Mouse (Mus musculus): ENCODE measurements around the gene Ldb2.
A peak's percentile ranks its signal among the peaks of the same experiment; 100 is the strongest.

The Ldb2 gene

GRCm38 (mm10) chr5:44799053-44799860 is at the start of gene Ldb2:
TSS of gene Ldb2 (minus strand) at chr5:44799680.
- DNase-seq (ENCODE audit: low spot score), result peak; percentile 56

- DNase-seq (ENCODE audit: low spot score), result peak; percentile 18
Measured at GRCm38 (mm10) chr5:44831287-44831686, 31.8 kb upstream of the Ldb2 start.

DNA sequence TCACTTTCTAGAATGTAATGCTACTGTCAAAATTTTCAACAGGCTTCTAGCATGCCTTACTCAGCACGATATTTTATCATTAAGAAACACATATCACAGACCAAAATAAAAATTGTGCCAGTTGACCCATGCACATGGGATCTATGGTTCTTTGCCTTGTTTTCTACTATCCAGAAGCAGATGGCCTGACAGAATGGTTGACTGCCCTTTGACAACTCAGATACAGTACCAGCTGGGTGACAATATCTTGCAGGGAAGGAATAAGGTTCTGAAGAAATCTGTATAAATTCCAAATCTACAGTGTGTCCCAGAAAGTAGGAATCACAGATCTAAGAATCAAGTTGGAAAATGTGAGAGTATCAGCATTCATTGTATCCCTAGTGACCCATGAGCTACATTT is 16.0 kb upstream of the Ldb2 start:
- no peak for DNase-seq (ENCODE audit: low spot score)

- no peak for DNase-seq (ENCODE audit: low spot score)
Measured at GRCm38 (mm10) chr5:44805960-44806359, 6.5 kb upstream of the Ldb2 start.

GRCm38 (mm10) chr5:44801100-44801499 is 1.6 kb upstream of the Ldb2 start:
- DNase-seq (ENCODE audit: low spot score), result no peak

GRCm38 (mm10) chr5:44799861-44800260 is 381 bp upstream of the Ldb2 start:
- DNase-seq (ENCODE audit: low spot score), result no peak

- DNase-seq (ENCODE audit: low spot score), result no peak
Measured at GRCm38 (mm10) chr5:44798493-44798892, 987 bp downstream of the Ldb2 start.

DNA sequence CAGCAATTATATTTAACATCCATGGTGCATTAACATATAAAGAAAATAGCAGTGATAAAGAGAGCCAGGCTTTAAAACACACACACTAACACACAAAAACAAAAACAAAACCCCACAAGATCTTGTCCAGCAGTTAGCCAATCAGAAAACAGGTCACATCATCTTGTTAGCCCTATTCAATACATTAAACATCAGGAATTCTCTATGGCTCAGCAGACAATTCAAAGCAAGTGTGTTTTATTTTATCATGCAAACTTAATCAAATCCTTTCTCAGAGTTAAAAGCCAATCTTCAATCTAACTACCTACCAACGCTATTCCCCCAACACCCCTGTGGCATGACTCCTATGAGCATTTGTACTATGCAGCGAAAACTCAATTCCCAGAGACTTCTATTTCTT is 1.4 kb downstream of the Ldb2 start:
- no peak for DNase-seq (ENCODE audit: low spot score)

DNA sequence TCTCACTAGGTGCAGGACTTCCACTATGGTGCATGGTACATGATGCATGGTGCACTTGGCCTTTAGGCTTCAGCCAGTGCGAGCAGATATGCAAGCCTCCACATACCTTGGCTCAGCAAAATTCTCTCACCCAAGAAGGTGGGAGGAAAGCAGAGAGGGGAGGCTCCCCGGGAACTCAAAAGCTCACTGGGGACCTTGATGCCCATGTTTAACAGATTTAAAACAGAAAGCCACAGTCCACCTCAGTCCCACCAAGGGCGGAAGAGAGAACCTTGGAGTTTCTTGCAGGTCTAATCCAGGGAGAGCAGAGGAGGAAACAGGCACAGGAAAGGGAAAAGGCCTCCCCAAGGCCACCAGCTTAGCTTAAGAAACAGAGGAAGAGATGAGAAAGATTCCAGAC is 14.9 kb downstream of the Ldb2 start:
- no peak for DNase-seq (ENCODE audit: low spot score)

DNA sequence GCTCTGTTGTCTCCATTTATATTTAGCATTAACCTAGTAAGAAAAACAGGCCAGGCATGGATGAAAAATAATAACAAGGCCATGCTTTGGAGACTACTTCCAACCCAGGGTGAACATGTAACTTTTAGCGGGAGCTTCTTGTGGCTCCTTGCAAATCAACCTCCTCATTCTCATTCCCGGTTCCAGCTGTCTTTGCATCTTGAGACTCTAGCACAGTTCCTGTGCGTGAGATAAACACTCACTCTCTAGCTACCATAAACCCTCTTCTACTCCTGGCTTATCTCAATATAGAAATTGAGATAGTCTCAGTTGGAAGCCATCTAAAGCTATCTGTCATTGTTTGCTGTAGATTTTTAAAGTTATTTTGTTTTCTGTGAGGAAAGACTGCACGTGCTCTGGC is 20.1 kb downstream of the Ldb2 start:
- no peak for DNase-seq (ENCODE audit: low spot score)

DNA sequence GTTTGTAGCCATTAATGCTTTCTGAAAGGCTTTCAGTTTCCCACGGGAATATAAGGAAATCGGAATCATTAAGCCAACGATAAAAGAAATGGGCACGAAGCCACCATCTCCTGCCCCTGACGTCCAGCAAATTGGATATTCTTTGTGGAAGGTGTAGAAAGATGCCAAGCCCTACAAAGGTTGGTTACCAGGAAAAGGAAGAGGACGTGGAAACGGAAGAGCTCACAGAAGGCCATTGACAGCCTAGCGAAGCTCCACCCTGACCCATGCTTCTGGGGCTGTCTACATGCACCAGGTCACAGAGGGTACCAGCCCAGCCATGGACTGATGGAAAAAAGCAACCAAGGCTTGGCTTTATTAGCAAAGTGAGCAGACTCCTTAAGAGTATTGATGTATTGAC is 31.0 kb downstream of the Ldb2 start:
- DNase-seq (ENCODE audit: low spot score), result no peak

GRCm38 (mm10) chr5:44764911-44765310 is 34.6 kb downstream of the Ldb2 start:
- no peak for DNase-seq (ENCODE audit: low spot score)

GRCm38 (mm10) chr5:44759178-44759577 is 40.3 kb downstream of the Ldb2 start:
- DNase-seq (ENCODE audit: low spot score), result no peak

DNA sequence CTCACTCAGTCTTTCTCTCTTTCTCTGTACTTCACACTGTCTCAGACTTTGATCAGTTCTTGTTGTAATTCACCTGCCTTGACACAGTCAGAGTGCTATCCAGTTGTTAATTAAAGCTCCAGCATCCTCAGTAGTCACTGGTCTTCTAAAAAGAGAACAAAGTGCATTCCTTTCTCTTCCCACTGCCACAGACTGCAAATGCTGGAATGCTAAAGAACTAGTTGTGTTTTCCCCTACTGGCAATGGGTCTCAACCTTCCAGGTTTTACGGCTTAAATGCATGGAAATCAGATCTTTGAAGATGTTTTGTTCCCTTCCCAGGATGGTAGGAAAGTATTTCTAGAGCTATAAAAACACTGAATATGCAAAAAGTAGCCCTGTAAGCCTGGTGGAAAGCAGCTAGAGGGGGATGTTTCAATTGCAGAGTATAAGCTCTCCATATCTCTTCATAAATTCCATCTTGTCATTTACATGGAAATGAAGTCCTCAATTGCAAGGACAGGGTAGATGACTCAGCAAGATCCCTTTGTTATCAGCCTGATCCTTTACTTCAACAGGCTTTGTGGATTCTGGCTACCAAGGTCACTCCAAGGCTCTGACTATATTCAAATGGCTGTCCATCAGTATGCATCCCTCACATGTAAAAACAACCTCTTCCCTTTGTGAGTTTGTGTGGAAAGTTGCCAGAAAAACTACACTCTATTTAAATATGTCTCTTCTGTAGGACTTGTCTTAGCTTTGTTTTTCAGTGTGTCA is 45.1 kb downstream of the Ldb2 start:
- no peak for DNase-seq (ENCODE audit: low spot score)

DNA sequence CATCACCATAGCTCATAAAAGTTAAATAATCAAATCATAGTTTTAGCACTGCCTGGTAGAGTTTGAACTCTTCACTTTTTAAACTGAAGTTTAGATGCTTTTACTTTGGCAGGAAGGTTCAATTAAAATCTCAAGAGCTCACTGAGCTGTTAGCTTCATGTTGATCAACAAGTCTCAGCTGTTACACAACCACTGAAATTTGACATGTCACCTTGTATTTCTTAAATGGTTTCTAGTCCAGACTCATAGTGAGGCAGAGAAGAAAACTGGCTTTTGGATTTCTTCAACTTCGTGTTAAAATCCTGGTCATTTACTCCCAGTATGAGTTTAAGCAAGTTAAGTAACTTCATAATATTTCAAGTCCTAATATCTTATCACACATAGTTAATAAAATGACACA is 53.8 kb downstream of the Ldb2 start:
- DNase-seq (ENCODE audit: low spot score), result no peak

- DNase-seq (ENCODE audit: low spot score), result no peak
Measured at GRCm38 (mm10) chr5:44736366-44736765, 63.1 kb downstream of the Ldb2 start.

- no peak for DNase-seq (ENCODE audit: low spot score)
Measured at GRCm38 (mm10) chr5:44734131-44734723, 65.3 kb downstream of the Ldb2 start.

DNA sequence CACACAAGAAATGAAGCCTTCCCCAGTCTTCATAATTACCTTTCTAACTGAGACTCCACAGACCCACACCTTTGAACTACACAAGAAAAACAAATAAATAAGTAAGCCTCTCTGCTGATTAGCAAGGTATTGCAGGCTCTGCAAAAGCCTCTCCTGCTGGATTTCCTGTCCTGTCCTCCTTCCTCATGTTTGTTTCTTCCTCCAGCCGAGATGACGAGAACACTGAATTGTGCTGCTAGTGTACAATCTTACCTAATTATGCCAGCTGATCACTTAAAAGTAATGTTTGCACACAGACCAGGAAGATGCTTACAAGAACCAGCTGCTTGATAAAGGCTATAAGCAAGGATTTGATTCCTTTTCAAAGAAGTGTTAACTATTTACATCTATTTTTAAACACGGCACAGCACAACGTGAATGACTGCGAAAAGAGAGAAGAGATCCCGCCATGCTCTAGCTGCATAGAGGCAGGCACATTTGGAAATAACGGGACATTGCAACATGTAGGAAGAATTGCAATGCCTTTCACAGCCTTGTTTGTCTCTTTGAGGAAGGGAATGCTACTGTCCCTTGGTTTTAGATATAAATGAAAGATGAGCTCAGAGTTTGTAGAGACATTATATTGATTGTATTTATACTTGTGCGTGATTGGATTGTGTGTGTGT is 69.7 kb downstream of the Ldb2 start:
- no peak for DNase-seq (ENCODE audit: low spot score)

DNA sequence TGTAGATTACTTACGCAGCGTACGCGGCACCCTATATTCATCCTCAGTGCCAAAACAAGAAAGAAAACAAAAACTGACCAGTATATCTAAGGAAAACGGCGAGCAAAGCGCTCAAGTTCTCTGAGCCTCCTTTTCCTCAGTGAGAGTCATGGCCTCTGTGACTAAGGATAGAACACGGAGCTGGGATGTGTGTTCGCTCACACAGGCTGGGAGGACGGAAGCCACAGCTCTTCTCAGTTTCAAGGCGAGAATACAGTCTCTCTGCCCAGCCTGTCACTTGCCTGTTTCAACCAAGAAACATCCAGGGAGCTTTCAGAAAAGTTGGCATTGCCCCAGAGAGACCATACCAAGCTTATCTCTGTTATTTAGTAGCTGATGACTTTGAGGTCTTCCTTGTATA is 71.5 kb downstream of the Ldb2 start:
- DNase-seq (ENCODE audit: low spot score), result no peak

DNA sequence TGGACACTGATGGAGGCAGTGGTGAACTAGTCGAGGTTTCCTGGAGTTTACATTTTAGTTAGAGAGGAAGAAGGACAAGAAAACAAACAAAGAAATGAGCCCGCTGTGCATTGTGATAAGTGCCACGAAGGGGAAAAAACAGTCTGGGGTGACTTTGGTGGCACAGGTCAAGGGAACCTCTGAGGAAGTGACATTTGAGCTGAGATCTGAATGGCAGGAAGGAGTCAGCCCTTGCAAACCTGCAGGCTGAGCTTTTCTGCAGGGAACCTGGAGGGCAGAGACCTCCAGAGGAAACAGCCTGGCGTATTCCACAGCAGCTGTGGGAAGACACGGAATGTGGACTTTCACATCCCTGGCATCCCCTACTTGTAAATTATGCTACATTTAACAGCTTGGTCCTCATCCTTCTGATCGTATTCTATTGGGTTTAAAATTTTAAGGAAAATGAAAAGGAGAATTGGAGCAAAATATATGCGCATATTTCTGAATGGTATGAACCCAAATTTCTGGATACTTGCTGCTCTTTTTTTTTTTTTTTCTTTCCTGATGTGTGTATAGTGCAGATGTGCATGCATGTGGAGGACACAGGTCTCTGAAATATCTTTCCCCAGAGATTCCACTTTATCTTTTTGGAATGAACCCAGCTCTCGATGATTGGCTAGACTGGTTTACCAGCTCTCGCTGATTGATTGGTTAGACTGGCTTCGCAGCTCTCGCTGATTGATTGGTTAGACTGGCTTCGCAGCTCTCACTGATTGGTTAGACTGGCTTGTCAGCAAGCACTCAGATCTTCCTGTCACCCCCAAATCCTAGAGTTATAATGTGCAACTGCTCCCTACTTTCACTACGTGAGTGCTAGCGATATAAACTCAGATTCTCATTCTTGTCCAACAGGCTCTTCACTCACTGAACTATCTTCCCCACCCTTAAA is 72.7 kb downstream of the Ldb2 start:
- DNase-seq (ENCODE audit: low spot score), result no peak

DNA sequence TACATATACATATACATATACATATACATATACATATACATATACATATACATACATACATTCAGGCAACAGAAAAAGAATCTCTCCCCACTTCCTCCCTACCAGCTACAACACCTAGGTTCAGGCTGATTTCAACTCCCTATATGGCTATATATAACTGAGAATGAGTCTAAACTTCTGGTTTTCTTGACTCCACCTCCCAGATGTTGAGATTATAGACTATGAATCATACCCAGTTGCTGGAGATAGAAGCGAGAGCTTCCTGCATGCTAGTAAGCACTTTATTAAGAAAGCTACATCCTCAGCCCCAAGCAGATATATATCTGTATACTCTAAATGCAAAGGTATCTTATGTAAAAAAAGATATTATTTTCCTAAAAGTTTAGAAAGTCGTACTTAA is 74.0 kb downstream of the Ldb2 start:
- no peak for DNase-seq (ENCODE audit: low spot score)

Data from ovary, postnatal 36 days (tissue).